Mouse (Mus musculus) spleen, postnatal 14 days (tissue): ENCODE results near the gene Fam20a.

Experiments
- DNase-seq, 2 experiments: peaks; one replicate each; pipeline ENCODE4 v3.0.0; 2021 to 2022; ENCODE audit warnings: low spot score in 2 of 2

Fam20a gene

DNA sequence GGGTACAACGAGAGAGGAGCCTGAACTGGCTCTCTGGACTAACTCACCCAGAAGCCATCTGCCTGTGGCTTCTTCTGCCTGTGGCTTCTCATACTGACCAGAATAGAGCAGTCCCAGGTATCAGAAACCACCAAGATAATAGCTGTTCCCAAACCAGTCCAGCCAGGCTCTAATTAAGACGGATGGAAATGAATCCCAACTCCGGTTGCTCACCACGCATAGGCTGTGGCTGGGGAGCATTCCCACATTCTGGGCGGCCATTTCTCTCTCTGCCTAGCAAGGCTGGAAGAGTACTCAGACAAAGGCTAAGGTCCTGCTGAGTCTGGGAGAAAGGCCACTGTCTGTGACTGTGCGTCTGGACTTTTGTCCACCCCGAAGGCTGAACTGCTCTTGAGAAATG, 5.1 kb downstream of the Fam20a start:
- DNase-seq = no peak

GRCm38 (mm10) chr11:109715311-109715781, 6.7 kb downstream of the Fam20a start:
- DNase-seq = no peak

- no peak for DNase-seq
These were observed 7.5 kb downstream of the Fam20a start for GRCm38 (mm10) chr11:109714341-109715247.

- DNase-seq = no peak
These were observed 12.6 kb downstream of the Fam20a start for GRCm38 (mm10) chr11:109709501-109709900.

DNA sequence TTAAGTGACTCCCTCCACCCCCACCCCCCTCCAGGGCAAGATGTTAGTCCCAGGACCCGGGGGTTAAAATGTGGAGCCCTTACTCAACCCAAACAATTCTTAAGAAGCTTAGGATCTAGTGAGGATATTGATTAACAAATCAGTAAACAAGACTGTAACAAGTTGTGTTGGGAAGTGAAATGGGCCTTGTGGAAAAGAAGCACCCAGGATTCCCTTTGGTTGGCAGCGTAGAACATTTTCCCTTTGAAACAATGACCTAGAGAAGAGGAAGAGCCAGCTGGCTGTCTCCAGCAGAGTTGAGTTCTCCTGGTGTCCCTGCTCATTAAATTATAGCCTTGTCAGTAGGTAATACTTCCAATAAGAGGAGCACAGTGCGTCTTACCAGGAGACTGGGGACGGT, 13.3 kb downstream of the Fam20a start:
- DNase-seq = no peak

- DNase-seq = no peak
These were observed 14.6 kb downstream of the Fam20a start for GRCm38 (mm10) chr11:109707442-109707841.

DNA sequence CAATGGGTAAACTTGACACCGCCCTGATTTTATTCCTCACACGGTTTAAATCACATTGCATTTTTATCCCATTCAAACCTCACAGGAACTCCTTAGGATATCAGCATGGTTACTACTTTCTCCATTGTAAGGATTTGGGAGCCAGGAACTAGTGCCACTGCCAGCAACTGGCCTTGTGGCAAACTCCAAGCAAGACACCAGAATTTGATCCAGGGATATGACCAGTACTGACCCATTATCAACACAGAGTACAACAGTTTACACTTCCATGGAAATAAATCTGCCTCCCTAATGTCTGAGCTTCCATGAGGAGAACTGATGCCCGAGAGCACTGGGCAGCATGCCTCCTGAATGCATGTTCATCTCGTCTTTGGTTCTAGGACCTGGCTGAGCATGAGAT, 15.5 kb downstream of the Fam20a start:
- DNase-seq = no peak

DNA sequence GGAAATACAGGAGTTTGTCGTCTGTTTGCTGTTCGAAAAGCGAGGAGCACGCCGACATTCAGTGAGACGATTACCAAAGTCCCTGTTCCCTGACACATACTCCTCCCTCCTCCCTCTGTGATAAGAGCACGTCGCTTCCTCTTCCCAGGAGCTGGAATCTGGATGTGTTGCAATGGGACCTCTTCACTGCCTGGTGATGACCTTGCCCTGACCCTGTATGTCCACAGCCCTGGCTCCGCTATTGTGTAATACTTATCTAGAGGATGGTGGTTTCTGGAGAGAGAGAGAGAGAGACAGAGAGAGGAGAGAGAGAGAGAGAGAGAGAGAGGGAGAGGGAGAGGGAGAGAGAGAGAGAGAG, 16.0 kb downstream of the Fam20a start:
- DNase-seq = no peak

- DNase-seq = no peak
These were observed 16.6 kb downstream of the Fam20a start for GRCm38 (mm10) chr11:109705336-109706054.

DNA sequence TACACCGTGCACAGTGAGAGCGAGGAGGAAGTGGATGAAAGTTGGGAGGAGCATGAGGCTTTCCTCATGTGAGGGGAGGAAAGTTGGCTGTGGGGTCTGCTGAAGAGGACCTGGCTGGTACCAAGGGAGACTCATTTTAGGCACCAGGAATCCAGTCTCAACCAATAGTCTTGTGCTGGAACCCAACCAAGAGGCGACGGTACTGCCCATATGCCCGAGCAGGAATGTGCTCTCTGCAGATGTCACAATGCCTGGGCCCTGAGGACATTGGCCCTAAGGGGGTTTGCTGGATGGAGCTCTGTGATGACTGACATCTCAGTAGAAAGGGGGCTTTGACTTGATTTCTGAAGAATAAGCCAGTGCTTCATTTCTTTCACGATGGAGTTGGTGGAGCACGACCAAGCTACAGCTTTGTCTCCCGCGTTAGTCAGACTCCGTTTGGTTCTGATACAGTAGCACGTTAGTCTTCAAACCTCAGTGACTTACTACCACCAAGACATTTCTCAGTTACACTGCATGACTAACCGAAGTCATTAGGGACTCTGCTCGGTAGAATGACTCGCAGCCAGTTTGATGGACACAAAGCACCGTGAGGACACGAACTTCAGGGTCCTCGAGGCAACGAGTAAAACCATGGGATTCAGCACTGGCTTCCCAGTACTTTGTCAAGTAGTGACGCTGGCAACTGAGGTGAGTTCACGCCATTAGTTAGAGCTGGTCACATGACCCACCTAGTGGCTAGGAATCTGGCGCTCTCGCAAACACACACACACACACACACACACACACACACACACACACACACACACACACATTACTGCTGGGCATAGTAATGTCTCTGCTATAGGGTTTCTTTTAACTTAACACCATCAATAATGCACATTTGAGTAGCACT, 17.5 kb downstream of the Fam20a start:
- DNase-seq = no peak

- DNase-seq = no peak
These were observed 18.2 kb downstream of the Fam20a start for GRCm38 (mm10) chr11:109703845-109704244.

DNA sequence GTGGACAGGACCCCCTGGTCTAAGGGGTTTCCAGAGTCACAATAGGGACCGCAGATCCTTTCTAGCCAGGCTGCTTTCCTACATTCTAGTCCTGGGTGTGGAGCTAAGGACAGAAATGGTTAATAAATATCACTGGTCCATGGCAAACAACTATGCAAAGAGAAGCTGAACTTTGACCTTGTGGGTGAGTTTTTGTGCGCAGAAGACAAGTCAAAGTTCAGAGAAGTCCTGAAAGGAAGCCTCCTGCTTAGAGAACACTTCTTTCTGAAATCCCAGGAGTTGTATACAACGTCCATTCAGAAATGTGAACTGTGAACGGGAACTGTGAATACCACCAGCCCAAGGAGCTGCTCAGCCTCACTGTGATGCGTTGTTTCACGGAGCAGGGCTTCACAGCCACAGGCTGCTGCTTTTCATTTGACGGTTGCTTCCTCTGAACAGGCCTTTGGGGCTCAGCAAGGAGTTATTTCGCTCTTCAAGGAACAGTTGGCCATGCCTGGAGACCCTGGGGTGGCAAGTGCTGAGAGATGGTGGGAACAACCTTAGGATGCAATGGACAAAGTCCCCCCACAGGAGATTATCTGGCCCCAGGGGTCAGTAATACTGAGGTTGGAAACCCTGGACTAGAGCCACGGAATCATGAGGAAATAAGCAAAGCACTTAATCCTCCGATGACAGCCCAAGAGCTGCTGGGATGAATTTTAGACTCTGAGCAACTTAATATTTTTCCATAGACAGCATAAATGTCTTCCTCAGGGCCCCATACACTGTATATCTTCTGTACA, 19.9 kb downstream of the Fam20a start:
- no peak for DNase-seq

GRCm38 (mm10) chr11:109700761-109701160, 21.3 kb downstream of the Fam20a start:
- no peak for DNase-seq

GRCm38 (mm10) chr11:109699784-109700183, 22.3 kb downstream of the Fam20a start:
- DNase-seq = no peak

DNA sequence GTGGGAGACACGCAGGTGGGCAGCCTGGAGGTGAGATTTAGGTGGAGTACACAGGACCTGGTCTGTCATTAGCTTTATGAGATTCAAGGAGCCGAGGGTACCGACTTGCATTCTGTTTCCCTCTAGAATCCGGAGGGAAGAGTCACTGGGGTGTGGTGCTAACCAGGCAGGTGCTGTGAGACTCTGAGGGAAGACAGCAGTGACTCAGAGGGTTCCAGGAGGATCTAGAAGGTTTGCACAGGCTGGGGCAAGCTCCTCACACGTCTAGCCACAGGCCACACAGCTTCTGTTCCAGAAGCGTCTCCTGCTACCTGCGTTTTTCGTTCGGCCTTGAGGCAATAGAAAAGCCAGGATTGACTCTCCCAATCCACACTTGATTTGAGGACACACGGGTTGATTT, 23.3 kb downstream of the Fam20a start:
- DNase-seq = no peak

DNA sequence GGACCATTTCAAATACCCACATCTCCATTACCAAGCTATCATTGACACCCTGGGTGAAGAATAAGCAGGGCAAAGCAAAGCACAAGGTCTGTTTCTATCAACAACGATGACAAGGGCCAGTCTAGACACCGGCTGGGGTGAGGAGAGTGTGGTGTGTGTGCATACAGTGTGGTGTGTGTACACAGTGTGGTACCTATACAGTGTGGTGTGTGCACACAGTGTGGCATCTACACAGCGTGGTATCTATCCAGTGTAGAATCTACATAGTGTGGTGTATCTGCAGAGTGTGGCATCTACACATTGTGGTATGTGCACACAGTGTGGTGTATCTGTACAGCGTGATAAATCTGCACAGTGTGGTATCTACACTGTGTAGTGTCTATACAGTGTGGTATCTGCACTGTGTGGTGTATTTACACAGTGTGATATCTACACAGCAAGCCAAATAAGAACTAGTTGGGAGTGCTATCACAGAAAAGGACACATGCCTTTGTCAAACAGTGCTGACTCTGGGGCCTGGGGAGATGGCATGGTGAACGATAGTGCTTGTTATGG, 24.9 kb downstream of the Fam20a start:
- DNase-seq = no peak

DNA sequence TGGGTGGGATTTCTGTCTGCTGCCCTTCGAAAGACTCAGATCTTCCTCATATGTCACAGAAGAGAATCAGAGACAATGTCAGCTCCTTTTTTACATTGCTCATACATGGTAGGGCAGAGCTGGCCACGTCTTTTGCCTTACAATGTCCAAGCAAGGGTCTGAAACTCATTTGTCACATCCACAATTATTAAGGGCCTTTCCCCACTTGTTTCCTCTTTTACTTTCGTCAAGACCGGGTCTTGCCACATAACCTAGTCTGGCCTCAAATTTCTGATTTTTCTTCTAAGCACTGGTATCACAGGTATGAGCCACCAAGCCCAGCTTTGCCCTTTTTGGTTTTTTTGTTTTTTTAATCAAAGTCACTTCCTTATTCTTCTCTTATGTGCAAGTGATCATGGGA, 25.6 kb downstream of the Fam20a start:
- DNase-seq = no peak

DNA sequence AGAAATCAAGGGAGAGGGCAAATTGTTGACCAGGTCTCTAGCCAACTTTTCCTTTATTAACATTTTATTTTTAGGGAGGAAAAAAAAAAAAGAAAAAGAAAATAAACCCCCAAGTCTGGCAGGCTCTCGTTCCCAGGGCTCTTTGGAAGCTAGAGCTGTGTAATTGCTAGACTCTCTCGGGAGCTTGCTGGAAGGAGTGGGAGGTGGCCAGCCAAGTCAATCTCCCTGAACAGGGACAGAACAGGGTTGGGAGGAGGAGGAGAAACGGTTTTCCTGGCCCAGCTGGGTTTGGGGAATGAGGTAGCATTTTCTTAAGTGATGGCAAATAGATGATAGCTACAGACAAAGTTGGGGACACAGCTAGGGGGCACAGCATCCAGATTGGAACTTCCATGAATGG, 29.3 kb downstream of the Fam20a start:
- no peak for DNase-seq

DNA sequence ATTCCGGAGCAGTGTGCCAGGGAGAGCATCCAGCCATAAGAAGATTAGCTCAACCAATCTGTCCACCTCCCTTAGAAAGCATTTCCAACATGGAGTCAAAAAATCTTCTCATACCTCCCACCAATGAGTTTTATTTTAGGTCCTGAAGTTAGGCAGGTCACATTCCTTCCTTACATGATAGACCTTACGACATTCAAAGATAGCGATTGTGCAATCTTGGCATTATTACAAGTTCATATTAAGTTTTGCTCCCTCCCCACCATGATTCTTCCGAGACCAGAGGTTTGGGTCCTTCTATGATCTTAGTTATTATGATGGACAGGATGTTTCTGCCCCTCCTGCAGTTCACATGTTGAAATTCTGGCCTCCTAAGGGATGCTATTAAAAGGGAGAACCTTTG, 32.5 kb downstream of the Fam20a start:
- no peak for DNase-seq

DNA sequence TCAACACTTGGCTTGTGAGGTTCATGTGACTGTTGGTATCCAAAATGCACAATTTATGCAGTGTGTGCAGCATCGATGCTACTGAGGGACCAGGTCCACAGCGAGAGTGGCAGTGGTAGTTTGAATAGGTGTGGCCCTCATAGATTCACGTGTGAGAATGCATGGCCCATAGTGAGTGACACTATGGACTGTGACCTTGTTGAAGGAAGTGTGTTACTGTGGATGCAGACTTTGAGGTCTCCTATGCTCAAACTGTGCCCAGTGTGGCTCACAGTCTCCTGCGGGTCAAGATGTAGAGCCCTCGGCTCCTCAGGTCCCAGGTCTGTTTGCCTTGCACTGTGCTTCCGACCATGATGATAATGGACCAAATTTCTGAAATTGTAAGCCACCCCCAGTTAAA, 39.9 kb downstream of the Fam20a start:
- DNase-seq = no peak

- no peak for DNase-seq
These were observed 40.5 kb downstream of the Fam20a start for GRCm38 (mm10) chr11:109681556-109681955.
